ENCODE assay signal across 10 mouse cellular contexts in genomic region chr17:70806600-70806999, GRCm38 (mm10).
"Had no signal": no experiment of that assay in that cellular context is flagged by ENCODE, and none has a peak within 500 bp of the region (broad histone marks: within the 10 kb centered on the region; RNA-seq: fewer than 3 reads in every experiment).

No protein-coding gene starts in this region.

- H3K27me3 ChIP-seq: kidney, embryonic 15.5 days; limb, embryonic 13.5 days; stomach, embryonic 15.5 days had no signal

- DNase-seq: kidney, postnatal 14 days; left cerebral cortex, postnatal 4 days; lung, adult 18-20 months; lung, postnatal 36 days; thymus, postnatal 4 days had no signal

- H3K36me3 ChIP-seq: kidney, embryonic 15.5 days; limb, embryonic 13.5 days; midbrain, embryonic 13.5 days; stomach, embryonic 15.5 days had no signal

- H3K9me3 ChIP-seq: kidney, embryonic 15.5 days; limb, embryonic 13.5 days; midbrain, embryonic 13.5 days; stomach, embryonic 15.5 days had no signal

- H3K4me1 ChIP-seq: limb, embryonic 13.5 days; midbrain, embryonic 13.5 days had no signal

- ATAC-seq: midbrain, embryonic 13.5 days had no signal

- H3K4me2 ChIP-seq: kidney, embryonic 15.5 days; limb, embryonic 13.5 days; midbrain, embryonic 13.5 days; stomach, embryonic 15.5 days had no signal

- H3K27ac ChIP-seq: kidney, embryonic 15.5 days; limb, embryonic 13.5 days; liver, embryonic 14.5 days; midbrain, embryonic 13.5 days; stomach, embryonic 15.5 days had no signal

- H3K4me3 ChIP-seq: kidney, embryonic 15.5 days; limb, embryonic 13.5 days; midbrain, embryonic 13.5 days; stomach, embryonic 15.5 days had no signal

- H3K9ac ChIP-seq: kidney, embryonic 15.5 days; limb, embryonic 13.5 days; liver, embryonic 14.5 days; midbrain, embryonic 13.5 days; stomach, embryonic 15.5 days had no signal
